Mouse (Mus musculus) myocyte (in vitro differentiated cells): ENCODE measurements around the gene Gstt1. TPM values are rescaled to one million over a fixed set of nuclear protein-coding genes. Genes with fewer than 3 reads are reported as not detected.

ENCODE experiments used
- H3K27me3 ChIP-seq: one replicate; pipeline ENCODE4 v1.6.1; 2011; ENCODE audit not compliant: control insufficient read depth, insufficient read depth, insufficient read length
- H3K36me3 ChIP-seq: one replicate; pipeline ENCODE4 v1.6.1; 2011; ENCODE audit not compliant: control insufficient read depth, insufficient read depth
- H3K4me2 ChIP-seq: one replicate; pipeline ENCODE4 v1.6.1; 2011; ENCODE audit warnings: low read depth, control low read depth
- H3K4me3 ChIP-seq: one replicate; pipeline ENCODE4 v1.5.1; 2011; ENCODE audit warnings: mild to moderate bottlenecking, control low read depth, moderate library complexity
- H3K79me2 ChIP-seq: one replicate; pipeline ENCODE4 v1.6.1; 2011; ENCODE audit not compliant: control insufficient read depth, insufficient read depth
- H3ac ChIP-seq: one replicate; pipeline ENCODE4 v1.6.1; 2011; ENCODE audit not compliant: control insufficient read depth, insufficient read length
- CEBPB ChIP-seq: IDR thresholded peaks from 2 replicates; pipeline ENCODE4 v1.6.1; 2011; ENCODE audit warnings: mild to moderate bottlenecking, moderate library complexity; ENCODE audit not compliant: poor library complexity, insufficient read depth, severe bottlenecking
- E2F4 ChIP-seq: IDR thresholded peaks from one replicate; pipeline ENCODE4 v1.6.1; 2011; ENCODE audit warnings: mild to moderate bottlenecking, control low read depth, moderate library complexity; ENCODE audit not compliant: insufficient read depth
- MAX ChIP-seq: IDR thresholded peaks from one replicate; pipeline ENCODE4 v1.6.1; 2011; ENCODE audit warnings: low read depth, mild to moderate bottlenecking, control low read depth
- MYOD1 ChIP-seq, 3 experiments: IDR thresholded peaks; one replicate each; pipeline ENCODE4 v1.6.1; 2011; ENCODE audit warnings: control low read depth in 2 of 3, low read depth in 2 of 3, mild to moderate bottlenecking in 2 of 3, moderate library complexity in 1 of 3; ENCODE audit not compliant: insufficient read length in 2 of 3, control insufficient read depth in 1 of 3
- MYOG ChIP-seq, 3 experiments: IDR thresholded peaks; one replicate each; pipeline ENCODE4 v1.6.1; 2011; ENCODE audit warnings: control low read depth in 2 of 3, low read depth in 2 of 3, mild to moderate bottlenecking in 2 of 3; ENCODE audit not compliant: insufficient read length in 2 of 3, control insufficient read depth in 1 of 3, insufficient read depth in 1 of 3
- POLR2A ChIP-seq: IDR thresholded peaks from one replicate; pipeline ENCODE4 v1.6.1; 2011; ENCODE audit warnings: low read depth, mild to moderate bottlenecking, control low read depth, moderate library complexity; ENCODE audit not compliant: insufficient read length
- POLR2AphosphoS2 ChIP-seq: IDR thresholded peaks from one replicate; pipeline ENCODE4 v1.6.1; 2011; ENCODE audit warnings: low read depth, control low read depth; ENCODE audit not compliant: insufficient read length
- REST ChIP-seq: IDR thresholded peaks from one replicate; pipeline ENCODE4 v1.6.1; 2011; ENCODE audit warnings: mild to moderate bottlenecking, control low read depth, moderate library complexity; ENCODE audit not compliant: insufficient read depth, insufficient read length
- SRF ChIP-seq: IDR thresholded peaks from one replicate; pipeline ENCODE4 v1.6.1; 2011; ENCODE audit warnings: low read depth; ENCODE audit not compliant: control insufficient read depth, insufficient read length
- TCF12 ChIP-seq: IDR thresholded peaks from one replicate; pipeline ENCODE4 v1.6.1; 2011; ENCODE audit warnings: mild to moderate bottlenecking, control low read depth; ENCODE audit not compliant: poor library complexity, insufficient read depth, severe bottlenecking
- TCF3 ChIP-seq: IDR thresholded peaks from one replicate; pipeline ENCODE4 v1.6.1; 2011; ENCODE audit warnings: low read depth, control low read depth; ENCODE audit not compliant: insufficient read length
- USF1 ChIP-seq: IDR thresholded peaks from one replicate; pipeline ENCODE4 v1.6.1; 2011; ENCODE audit warnings: low read depth, mild to moderate bottlenecking, control low read depth, moderate library complexity
- polyA plus RNA-seq: library from polyadenylated mRNA; unstranded; fragments of >200 nt; fragmentation: generic; extraction: Trizol; gene quantifications from one replicate; pipeline ENCODE4 v1.2.1, GENCODE M21; 2012; ENCODE audit warnings: missing spikeins

Gstt1 gene
- polyA plus RNA-seq, 1 experiment = 1.3 TPM

DNA sequence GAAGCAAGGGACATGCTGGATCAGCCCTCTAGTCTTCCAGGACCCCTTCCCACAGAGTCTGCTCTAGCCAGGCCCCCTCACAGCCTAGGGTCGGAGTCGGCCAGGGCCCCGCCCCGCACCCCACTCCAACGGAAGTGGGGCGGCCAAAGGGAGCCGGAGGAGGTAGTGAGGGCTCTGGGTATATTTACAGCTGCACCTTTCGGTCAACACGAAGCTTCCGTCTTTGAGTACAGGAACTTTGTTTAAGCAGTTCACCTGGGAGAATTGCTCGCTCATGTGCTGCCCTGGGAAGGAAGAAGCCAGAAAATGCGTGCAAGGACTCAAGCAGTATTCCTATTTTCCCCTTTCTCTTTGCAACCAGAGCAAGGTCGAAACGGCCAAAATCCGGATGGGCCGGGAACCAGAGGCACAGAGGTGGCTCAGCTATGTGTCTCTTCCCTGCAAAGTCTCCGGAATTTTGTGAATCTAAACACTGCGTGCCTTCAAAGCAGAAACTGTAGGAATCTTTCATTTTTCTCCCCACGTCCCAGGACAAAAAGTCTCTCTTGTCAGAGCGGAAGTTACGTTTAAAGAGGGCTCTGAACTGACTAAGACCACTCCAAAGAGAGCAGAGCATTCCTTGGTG lies 35.2 kb upstream of the Gstt1 start:
- TF ChIP-seq USF1 (no peak), CEBPB (no peak), TCF3 (no peak), MYOD1 (IDR thresholded peaks at IDR 0.05; ENCODE audit: control insufficient read depth in 1 of 3, insufficient read length in 2 of 3, low read depth in 2 of 3) (no peak), MYOG (IDR thresholded peaks at IDR 0.05; ENCODE audit: control insufficient read depth in 1 of 3, insufficient read depth in 1 of 3, insufficient read length in 2 of 3, low read depth in 2 of 3) (no peak), MAX (no peak), REST (no peak), SRF (no peak), TCF12 (no peak), POLR2A (no peak), POLR2AphosphoS2 (no peak), E2F4 (no peak)
- H3K27me3 ChIP-seq = no peaks in the 10 kb centered on the region
- H3ac ChIP-seq = no peak overlapping the region
- no peaks in the 10 kb centered on the region for H3K36me3 ChIP-seq
- no peaks in the 10 kb centered on the region for H3K79me2 ChIP-seq
- H3K4me3 ChIP-seq = no peak overlapping the region
- no peak overlapping the region for H3K4me2 ChIP-seq

DNA sequence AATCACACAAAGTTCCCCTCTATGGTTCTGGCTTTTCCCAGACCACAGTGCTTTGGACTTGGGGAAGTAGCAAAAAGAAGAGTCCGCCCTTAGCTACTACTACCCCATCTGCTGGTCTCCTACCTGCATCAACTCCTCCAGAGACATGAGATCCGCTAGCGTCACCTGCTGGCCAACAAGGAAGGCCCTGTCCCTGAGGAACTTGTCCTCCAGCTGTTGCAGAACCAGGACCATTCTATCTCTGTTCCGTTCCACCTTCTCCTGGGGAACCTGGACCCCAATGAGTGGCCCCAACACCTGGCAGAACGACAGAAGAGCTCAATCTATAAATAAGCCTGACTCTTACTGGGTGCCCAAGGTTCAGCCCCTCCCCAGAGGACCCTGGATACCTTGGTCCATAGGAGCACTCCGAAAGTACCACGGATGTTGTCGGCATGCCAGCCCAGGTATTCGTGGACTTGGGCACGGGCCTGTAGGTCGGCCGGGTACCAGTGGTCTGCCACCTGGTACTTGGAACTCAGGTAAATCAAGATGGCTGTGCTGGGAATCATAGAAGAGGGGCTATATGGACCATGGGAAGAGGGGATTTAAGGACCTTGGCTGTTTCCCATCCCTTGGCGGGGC lies 34.0 kb upstream of the Gstt1 start:
- Histone ChIP-seq H3K27me3 (no peaks in the 10 kb centered on the region), H3K36me3 (no peaks in the 10 kb centered on the region), H3K4me2 (no peak overlapping the region), H3ac (no peak overlapping the region), H3K79me2 (no peaks in the 10 kb centered on the region), H3K4me3 (no peak overlapping the region)
- TF ChIP-seq REST (no peak), MAX (no peak), MYOG (IDR thresholded peaks at IDR 0.05; ENCODE audit: control insufficient read depth in 1 of 3, insufficient read depth in 1 of 3, insufficient read length in 2 of 3, low read depth in 2 of 3) (no peak), SRF (no peak), TCF12 (no peak), USF1 (no peak), TCF3 (no peak), POLR2AphosphoS2 (no peak), POLR2A (no peak), E2F4 (no peak), CEBPB (no peak), MYOD1 (IDR thresholded peaks at IDR 0.05; ENCODE audit: control insufficient read depth in 1 of 3, insufficient read length in 2 of 3, low read depth in 2 of 3) (no peak)

DNA sequence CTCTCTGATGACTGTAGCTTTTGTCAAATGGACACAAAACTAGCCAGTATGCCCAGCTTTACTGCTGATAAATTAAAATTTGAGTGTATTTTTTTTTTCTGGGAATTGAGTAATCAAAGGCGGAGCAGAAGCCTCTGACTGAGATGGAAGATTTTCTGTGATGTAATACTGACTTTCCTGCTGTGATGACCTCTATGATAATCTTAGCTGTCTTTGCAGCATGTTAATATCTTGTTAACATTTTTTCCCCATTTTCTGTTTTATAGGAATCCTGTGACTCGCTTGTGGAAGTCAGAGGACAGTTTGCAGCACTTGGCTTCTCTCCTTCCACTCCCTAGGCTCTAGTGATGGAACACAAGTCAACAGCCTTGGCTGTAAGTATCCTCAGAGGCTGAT lies 31.9 kb upstream of the Gstt1 start:
- Histone ChIP-seq H3ac (no peak overlapping the region), H3K27me3 (no peaks in the 10 kb centered on the region), H3K4me2 (no peak overlapping the region), H3K36me3 (no peaks in the 10 kb centered on the region), H3K79me2 (no peaks in the 10 kb centered on the region), H3K4me3 (no peak overlapping the region)
- TF ChIP-seq MAX (no peak), USF1 (no peak), REST (no peak), E2F4 (no peak)

DNA sequence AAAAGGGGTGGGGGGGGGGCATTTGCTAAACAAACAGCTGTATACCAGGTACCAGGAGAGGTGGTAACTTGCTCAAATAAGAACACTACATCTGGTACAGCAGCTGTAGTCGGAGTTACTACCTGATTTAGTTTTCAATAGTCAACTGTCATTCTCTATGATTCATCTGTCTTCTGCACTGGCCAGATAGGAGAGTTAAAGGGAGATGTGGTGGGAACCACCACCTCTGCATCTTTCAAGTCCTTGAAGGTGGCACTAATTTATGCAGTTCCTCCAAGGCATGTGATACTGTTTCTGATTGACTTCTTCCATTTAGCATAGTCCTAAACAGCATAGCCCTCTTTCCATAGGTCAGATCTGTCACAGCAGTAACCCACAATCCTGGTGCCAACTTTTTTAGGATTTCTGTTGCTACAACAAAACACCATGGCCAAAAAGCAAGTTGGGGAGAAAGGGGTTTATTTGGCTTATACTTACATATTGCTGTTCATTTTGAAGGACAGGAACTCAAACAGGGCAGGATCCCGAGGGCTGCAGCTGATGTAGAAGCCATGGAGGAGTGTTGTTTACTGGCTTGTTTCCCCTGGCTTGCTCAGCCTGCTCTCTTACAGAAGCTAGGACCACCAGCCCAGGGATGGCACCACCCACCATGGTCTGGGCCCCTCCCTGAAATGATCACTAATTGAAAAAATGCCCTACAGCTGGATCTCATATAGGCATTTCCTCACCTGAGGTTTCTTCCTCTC lies 31.3 kb upstream of the Gstt1 start:
- no peak for TF ChIP-seq TCF3
- TF ChIP-seq TCF12 = no peak
- no peak for TF ChIP-seq MAX
- no peak for TF ChIP-seq CEBPB
- no peak for TF ChIP-seq USF1
- TF ChIP-seq MYOD1 (IDR thresholded peaks at IDR 0.05; ENCODE audit: control insufficient read depth in 1 of 3, insufficient read length in 2 of 3, low read depth in 2 of 3) = no peak
- no peak for TF ChIP-seq SRF
- TF ChIP-seq E2F4 = no peak
- TF ChIP-seq MYOG (IDR thresholded peaks at IDR 0.05; ENCODE audit: control insufficient read depth in 1 of 3, insufficient read depth in 1 of 3, insufficient read length in 2 of 3, low read depth in 2 of 3) = no peak
- no peak for TF ChIP-seq REST
- TF ChIP-seq POLR2A = no peak
- no peak overlapping the region for H3ac ChIP-seq
- no peaks in the 10 kb centered on the region for H3K79me2 ChIP-seq
- H3K4me2 ChIP-seq = no peak overlapping the region
- no peak overlapping the region for H3K4me3 ChIP-seq
- H3K27me3 ChIP-seq = no peaks in the 10 kb centered on the region
- H3K36me3 ChIP-seq = no peaks in the 10 kb centered on the region
